Mouse (Mus musculus): ENCODE data around the gene Gm281. TPM values are rescaled to one million over a fixed set of nuclear protein-coding genes. Genes with fewer than 3 reads are reported as not detected.

Gm281 gene
- total RNA-seq, 2 experiments from 2014 or later: not detected

GRCm38 (mm10) chr14:13861416-13861815 is 52.9 kb downstream of the Gm281 start:
- no peak for DNase-seq (ENCODE audit: low spot score in 2 of 2)

- DNase-seq (ENCODE audit: low spot score in 2 of 2): peak; percentile 4 to 54
Observed at GRCm38 (mm10) chr14:13812801-13813479, 101.3 kb downstream of the Gm281 start.

- no peak for DNase-seq (ENCODE audit: low spot score in 2 of 2)
Observed at GRCm38 (mm10) chr14:13790446-13790845, 123.8 kb downstream of the Gm281 start.

DNA sequence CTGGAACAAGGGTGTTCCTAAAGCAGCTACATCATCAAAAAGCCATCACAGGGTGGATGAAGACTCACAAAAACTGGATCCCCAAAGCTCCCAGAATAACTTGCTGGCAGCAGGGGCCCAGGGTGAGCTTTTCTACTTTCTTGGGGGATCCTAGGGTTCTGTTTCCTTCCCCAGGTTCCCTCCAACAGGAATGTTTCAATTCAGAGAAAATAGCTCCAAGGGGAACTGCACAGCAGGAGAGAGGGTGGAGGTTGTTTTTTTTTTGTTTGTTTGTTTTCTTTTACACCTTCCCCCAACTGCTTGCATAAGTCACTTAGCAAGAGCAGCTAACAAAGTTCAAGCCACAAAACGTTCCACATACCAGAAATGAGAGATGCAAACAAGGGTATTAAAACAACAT is 124.3 kb downstream of the Gm281 start:
- DNase-seq (ENCODE audit: low spot score in 2 of 2): no peak

DNA sequence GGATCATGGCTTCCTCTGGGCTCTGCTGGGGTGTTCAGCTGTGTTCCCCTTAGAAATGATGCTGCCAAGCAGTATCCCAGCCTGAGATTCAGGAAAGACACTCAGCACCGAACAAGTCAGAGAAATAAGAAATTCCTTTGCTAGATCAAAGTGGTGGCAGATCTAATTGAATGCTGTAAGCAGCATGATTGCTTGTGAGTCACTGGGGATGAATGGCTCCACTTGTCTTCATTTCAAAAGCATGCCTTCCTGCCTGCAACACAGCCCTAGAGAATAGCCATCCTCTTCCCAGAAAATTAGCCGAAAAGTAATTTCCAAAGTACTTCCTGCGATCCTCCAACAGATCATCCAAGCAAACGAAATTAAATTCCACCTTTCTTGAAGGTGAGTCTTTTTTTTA is 131.3 kb downstream of the Gm281 start:
- no peak for DNase-seq (ENCODE audit: low spot score in 2 of 2)

GRCm38 (mm10) chr14:13778383-13778782 is 135.9 kb downstream of the Gm281 start:
- DNase-seq (ENCODE audit: low spot score in 2 of 2): no peak

DNA sequence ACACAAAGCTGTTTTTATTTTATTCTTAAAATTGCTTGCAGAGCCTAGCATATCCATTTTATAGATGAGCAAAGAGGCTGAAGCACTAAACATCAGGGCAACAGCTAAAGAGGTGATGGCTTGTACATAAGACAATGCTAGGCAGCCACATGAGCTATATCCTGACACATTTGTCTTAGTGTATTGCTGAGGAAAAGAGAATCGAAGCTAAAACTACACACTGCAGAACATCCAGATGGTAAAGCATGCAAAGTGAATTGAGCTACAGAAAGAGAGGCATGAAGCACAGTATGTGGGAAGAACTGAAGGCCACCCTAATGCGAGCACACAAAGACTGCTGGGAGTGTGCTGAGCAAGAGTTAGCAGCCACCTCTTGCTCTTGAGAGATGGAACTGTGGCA is 143.1 kb downstream of the Gm281 start:
- no peak for DNase-seq (ENCODE audit: low spot score in 2 of 2)

DNA sequence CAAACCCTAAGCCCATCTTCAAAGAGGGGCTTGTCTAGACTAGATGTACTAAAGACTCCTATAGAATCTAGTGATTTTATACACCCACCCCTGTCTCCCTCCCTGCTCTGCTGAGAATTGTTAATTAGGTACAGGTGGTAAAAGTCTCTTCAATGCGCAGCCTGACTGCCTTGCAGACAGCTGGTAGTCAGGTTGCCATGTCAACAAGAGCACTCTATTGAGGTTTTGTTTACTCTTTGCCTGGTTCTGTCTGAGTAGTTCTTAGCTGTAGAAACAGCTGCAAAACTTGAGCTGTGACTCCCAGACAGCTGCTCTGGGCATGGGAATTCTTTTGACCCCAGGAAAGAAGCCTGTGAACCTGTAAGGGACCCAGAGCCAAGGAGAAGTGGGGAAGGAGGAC is 143.6 kb downstream of the Gm281 start:
- peak; percentile 12 for DNase-seq (ENCODE audit: low spot score in 2 of 2)

Small RNA genes lying within 50 kb of the gene (microRNA-seq; reads per million reads assigned to microRNA genes)
- 0 reads per million in 2 experiments for gene Gm27506

Other genes starting within 250 kb of the Gm281 start
- gene Sntn, start 243.6 kb downstream of the Gm281 start, total RNA-seq (2021): under 1 TPM in 1 of 2 experiments, not detected in 1; 0.35 TPM
- 10 to 100 TPM; 19.1 to 20.0 TPM for gene Atxn7, start 47.0 kb upstream of the Gm281 start, total RNA-seq (2021)
- 100 to 1,000 TPM; 106 to 114 TPM for gene Thoc7, start 47.4 kb upstream of the Gm281 start, total RNA-seq (2021)
- gene Psmd6, start 206.5 kb upstream of the Gm281 start, total RNA-seq (2021): 100 to 1,000 TPM; 130 to 132 TPM

All from layer of hippocampus, postnatal 14 days (tissue).